In the genomic region with DNA sequence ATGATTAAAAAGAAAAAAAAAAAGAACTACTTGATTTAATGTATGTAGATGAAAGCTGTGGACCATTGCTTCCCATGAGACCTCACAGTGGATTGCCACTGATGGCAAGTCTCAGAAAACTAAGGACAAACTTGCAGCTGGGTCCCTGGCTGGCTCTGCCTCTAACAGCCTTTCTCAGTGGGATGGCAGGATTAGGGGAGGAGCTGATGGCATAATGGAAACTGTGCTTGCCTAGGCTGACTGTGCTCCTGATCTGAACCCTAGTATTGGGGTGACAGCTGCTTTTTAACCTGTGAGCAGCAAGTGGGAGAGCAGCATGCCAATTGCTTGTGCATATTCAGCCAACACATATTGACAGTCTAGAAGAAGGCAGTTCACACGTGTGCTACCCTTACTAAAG, we compare ENCODE assay signal across 17 mouse cellular contexts.
DNase-seq lines count a peak whose midpoint lies in the region; ATAC-seq lines count a peak whose summit lies in the region.
"Had no signal": no experiment of that assay in that cellular context is flagged by ENCODE, and none has a peak within 500 bp of the region (broad histone marks: within the 10 kb centered on the region; RNA-seq: fewer than 3 reads in every experiment).

No protein-coding gene starts in this region.

- peak; percentile 0 for DNase-seq in embryonic facial prominence, embryonic 14.5 days (ENCODE audit: low spot score)
- no peak for DNase-seq in embryonic facial prominence, embryonic 10.5 days (ENCODE audit: low spot score)
- DNase-seq in retina, embryonic 14.5 days (ENCODE audit: low spot score), result peak; percentile 42
- DNase-seq in retina, postnatal 1 day, result no peak
- DNase-seq in heart, postnatal 10 days, result no peak
- DNase-seq in T-cell, adult 2 months (ENCODE audit: low spot score), result no peak
- no peak for DNase-seq in gastrocnemius, postnatal 4 days (ENCODE audit: low spot score in 2 of 2)
- DNase-seq: adrenal gland, postnatal 10 days; cerebellum, adult 9-10 months; kidney, adult 2 months; kidney, postnatal 25 days; layer of hippocampus, adult 9-11 months; thymus, adult 18-20 months had no signal

- ATAC-seq in embryonic facial prominence, embryonic 14.5 days (ENCODE audit: low read depth), result no peak
- ATAC-seq in hindbrain, embryonic 16.5 days, result peak; percentile 85

- H3K4me1 ChIP-seq in embryonic facial prominence, embryonic 14.5 days (ENCODE audit: control insufficient read depth, insufficient read depth, low read length), result no peaks in the 10 kb centered on the region
- H3K4me1 ChIP-seq in embryonic facial prominence, embryonic 10.5 days, result no peaks in the 10 kb centered on the region
- no peaks in the 10 kb centered on the region for H3K4me1 ChIP-seq in hindbrain, embryonic 16.5 days (ENCODE audit: control insufficient read depth, insufficient read depth, low read depth, low read length)
- H3K4me1 ChIP-seq: embryonic facial prominence, embryonic 12.5 days; heart, embryonic 10.5 days; lung, embryonic 15.5 days had no signal

- no peaks in the 10 kb centered on the region for H3K36me3 ChIP-seq in embryonic facial prominence, embryonic 14.5 days (ENCODE audit: control insufficient read depth, insufficient read depth, low read length)
- no peaks in the 10 kb centered on the region for H3K36me3 ChIP-seq in embryonic facial prominence, embryonic 10.5 days (replicated peaks)
- no peaks in the 10 kb centered on the region for H3K36me3 ChIP-seq in hindbrain, embryonic 16.5 days (ENCODE audit: control insufficient read depth, insufficient read depth, low read length)
- H3K36me3 ChIP-seq: embryonic facial prominence, embryonic 12.5 days; heart, embryonic 10.5 days; lung, embryonic 15.5 days had no signal

- 41% methylated on average over 1 of the region's 1 CpGs for WGBS in embryonic facial prominence, embryonic 14.5 days
- WGBS in embryonic facial prominence, embryonic 10.5 days, result 39% methylated on average over 1 of the region's 1 CpGs
- 48% methylated on average over 1 of the region's 1 CpGs for WGBS in hindbrain, embryonic 16.5 days

- H3K27ac ChIP-seq in embryonic facial prominence, embryonic 14.5 days (replicated peaks; ENCODE audit: low read depth, low read length), result no peak overlapping the region
- H3K27ac ChIP-seq in embryonic facial prominence, embryonic 10.5 days (replicated peaks), result no peak overlapping the region
- no peak overlapping the region for H3K27ac ChIP-seq in hindbrain, embryonic 16.5 days (ENCODE audit: low read depth, low read length)
- H3K27ac ChIP-seq: embryonic facial prominence, embryonic 12.5 days; heart, embryonic 10.5 days; lung, embryonic 15.5 days had no signal

- H3K9me3 ChIP-seq in embryonic facial prominence, embryonic 14.5 days (ENCODE audit: control insufficient read depth, low read length), result no peaks in the 10 kb centered on the region
- no peaks in the 10 kb centered on the region for H3K9me3 ChIP-seq in embryonic facial prominence, embryonic 10.5 days
- H3K9me3 ChIP-seq in hindbrain, embryonic 16.5 days (ENCODE audit: control insufficient read depth, low read length), result no peaks in the 10 kb centered on the region
- H3K9me3 ChIP-seq: embryonic facial prominence, embryonic 12.5 days; heart, embryonic 10.5 days; lung, embryonic 15.5 days had no signal

- intact Hi-C loops in heart, postnatal 10 days (cut with DNase I), result no loop called here

- no peak overlapping the region for H3K9ac ChIP-seq in embryonic facial prominence, embryonic 14.5 days (ENCODE audit: low read depth, low read length)
- no peak overlapping the region for H3K9ac ChIP-seq in hindbrain, embryonic 16.5 days (ENCODE audit: low read depth, low read length)
- H3K9ac ChIP-seq: embryonic facial prominence, embryonic 12.5 days; lung, embryonic 15.5 days had no signal

- no peak overlapping the region for H3K4me2 ChIP-seq in embryonic facial prominence, embryonic 14.5 days (ENCODE audit: low read depth, low read length)
- H3K4me2 ChIP-seq in hindbrain, embryonic 16.5 days (ENCODE audit: low read length), result no peak overlapping the region
- H3K4me2 ChIP-seq: embryonic facial prominence, embryonic 12.5 days; lung, embryonic 15.5 days had no signal

- no peak overlapping the region for H3K4me3 ChIP-seq in embryonic facial prominence, embryonic 14.5 days (ENCODE audit: low read depth, low read length)
- H3K4me3 ChIP-seq in embryonic facial prominence, embryonic 10.5 days, result no peak overlapping the region
- no peak overlapping the region for H3K4me3 ChIP-seq in hindbrain, embryonic 16.5 days (ENCODE audit: low read length)
- H3K4me3 ChIP-seq: embryonic facial prominence, embryonic 12.5 days; heart, embryonic 10.5 days; lung, embryonic 15.5 days had no signal

- H3K27me3 ChIP-seq in embryonic facial prominence, embryonic 14.5 days (replicated peaks; ENCODE audit: control insufficient read depth, insufficient read depth, low read length), result no peaks in the 10 kb centered on the region
- H3K27me3 ChIP-seq in embryonic facial prominence, embryonic 10.5 days (replicated peaks; ENCODE audit: low read depth, poor library complexity, severe bottlenecking), result no peaks in the 10 kb centered on the region
- no peaks in the 10 kb centered on the region for H3K27me3 ChIP-seq in hindbrain, embryonic 16.5 days (replicated peaks; ENCODE audit: control insufficient read depth, insufficient read depth, low read length)
- H3K27me3 ChIP-seq: embryonic facial prominence, embryonic 12.5 days; lung, embryonic 15.5 days had no signal

Comparison
In these comparisons a context has a peak if more than half of its experiments do, and no peak if none do; other contexts are left out.
1. DNase-seq: peak in embryonic facial prominence, embryonic 14.5 days (single experiment) and retina, embryonic 14.5 days (single experiment); none in embryonic facial prominence, embryonic 10.5 days (single experiment), retina, postnatal 1 day (single experiment), heart, postnatal 10 days (0 of 2), T-cell, adult 2 months (single experiment) and gastrocnemius, postnatal 4 days (0 of 2).